Mouse (Mus musculus): ENCODE measurements at regions not wholly inside any gene's neighbourhood (a gene's known extent, or its start where the extent isn't known, plus 50 kb on each side); places are given as distances from the start of the nearest gene placed in this dataset.

- TF ChIP-seq GATA1 (IDR thresholded peaks at IDR 0.05; ENCODE audit: low read length) = 0 out of 2 replicates have a peak, but pooled peaks have one; percentile 12
- no peak for TF ChIP-seq TAL1 (IDR thresholded peaks at IDR 0.05; ENCODE audit: low read length)
Measured at GRCm38 (mm10) chr1:35975611-35976208, 92.5 kb upstream of the Hs6st1 start.

Data from erythroblast, embryonic 14.5 days (primary cell).